Mouse (Mus musculus): ENCODE data around the gene Rsrc2. TPM values are rescaled to one million over a fixed set of nuclear protein-coding genes. Genes with fewer than 3 reads are reported as not detected.

The Rsrc2 gene
- total and polyA plus RNA-seq, 3 experiments: 56.9 to 82.9 TPM; not detected in 1

DNA sequence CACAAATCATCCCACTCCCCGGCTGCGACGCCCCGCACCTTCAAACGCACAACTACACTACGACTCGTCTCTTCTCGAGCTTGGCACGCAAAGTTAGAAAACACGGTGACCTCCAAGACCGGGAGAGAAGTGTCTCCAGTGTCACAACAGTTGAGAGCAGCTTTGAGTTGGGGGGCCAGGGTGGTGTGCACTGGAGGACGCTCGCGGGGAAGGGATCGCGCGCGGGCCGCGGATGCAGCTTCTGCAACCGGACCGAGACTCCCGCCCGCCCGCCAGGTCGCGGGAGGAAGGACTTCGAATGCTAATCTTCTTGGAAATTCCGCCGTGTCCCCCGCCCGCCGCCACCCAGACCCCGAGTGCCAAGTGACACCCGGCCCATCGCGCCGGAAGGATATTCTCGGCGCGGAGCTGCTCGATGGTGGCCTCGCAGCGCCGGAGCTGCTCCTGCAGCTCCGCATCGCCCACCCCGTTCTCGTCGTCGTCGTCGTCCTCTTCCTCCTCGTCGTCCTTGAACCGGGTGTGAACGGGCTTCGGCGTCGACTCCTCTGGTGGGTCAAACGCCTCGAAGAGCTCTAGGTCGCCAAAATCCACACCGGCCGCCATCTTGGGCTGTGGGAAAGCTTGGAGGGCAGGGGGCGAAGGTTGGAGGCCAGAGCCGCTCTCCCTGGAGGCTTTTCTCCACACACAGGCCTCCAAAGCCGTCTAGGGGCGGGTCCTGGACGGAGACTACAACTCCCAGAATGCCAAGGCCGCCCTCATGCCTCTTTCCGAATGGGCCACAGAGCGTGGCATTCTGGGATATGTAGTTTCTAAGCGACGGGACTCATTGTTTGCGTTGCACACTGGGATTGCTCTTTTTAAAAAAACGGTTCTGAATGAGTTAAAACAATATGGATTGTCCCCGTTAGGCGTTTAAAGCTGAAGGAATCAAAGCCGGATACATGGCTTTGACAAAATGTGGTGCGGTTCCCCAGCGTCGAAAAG is 28.6 kb downstream of the Rsrc2 start, which contains the start of gene Zcchc8 (continued):
- TF ChIP-seq CHD2 (IDR thresholded peaks at IDR 0.05; ENCODE audit: low read length): peak; percentile 60; the same call in 1 of the 2 replicates
- TF ChIP-seq E2F4 (IDR thresholded peaks at IDR 0.05; ENCODE audit: borderline replicate concordance, low read depth, low read length): no peak
- TF ChIP-seq POLR2A (IDR thresholded peaks at IDR 0.05; ENCODE audit: control insufficient read depth in 1 of 2, insufficient read depth in 1 of 2, low read depth in 1 of 2, low read length in 2 of 2, poor library complexity in 1 of 2): peak; percentile 80 to 85
- peak; percentile 60 for TF ChIP-seq TCF12 (IDR thresholded peaks at IDR 0.05; ENCODE audit: low read depth, low read length)

DNA sequence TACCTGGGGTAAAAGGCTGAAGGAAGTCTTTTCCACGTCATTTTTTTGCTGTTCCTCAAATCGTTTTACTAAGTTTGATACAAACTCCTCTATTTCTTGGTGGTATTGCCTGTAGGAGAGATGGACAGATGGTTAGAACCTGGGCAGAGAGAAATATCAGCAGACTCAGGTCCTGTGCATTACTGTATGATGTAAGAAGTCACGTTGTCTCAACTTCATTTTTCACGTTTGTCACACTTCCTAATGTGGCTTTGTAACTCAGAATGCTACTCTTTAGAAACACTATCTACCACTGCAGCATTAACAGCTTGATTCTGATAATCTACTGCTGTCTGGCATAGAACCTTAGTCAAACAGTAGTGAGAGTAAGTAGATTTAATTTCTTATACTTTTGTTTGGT is 34.6 kb downstream of the Rsrc2 start:
- H3K9ac ChIP-seq (ENCODE audit: control insufficient read depth, low read depth, low read length, poor library complexity, severe bottlenecking): no peak overlapping the region
- H3K27ac ChIP-seq (ENCODE audit: control insufficient read depth, low read depth, low read length): no peak overlapping the region
- H3K4me1 ChIP-seq (ENCODE audit: control insufficient read depth in 1 of 2, insufficient read depth in 2 of 2, low read length in 2 of 2): peaks cover 2 to 5% of the 10 kb centered on the region in 2 experiments; a peak in 3 of 4 replicates
- peaks cover 29% of the 10 kb centered on the region for H3K79me2 ChIP-seq (ENCODE audit: control insufficient read depth, insufficient read depth, low read length, poor library complexity)
- peaks cover 13 to 23% of the 10 kb centered on the region in 2 experiments for H3K36me3 ChIP-seq (ENCODE audit: control insufficient read depth in 1 of 2, insufficient read depth in 2 of 2, low read length in 2 of 2)
- H3K27me3 ChIP-seq (ENCODE audit: control insufficient read depth in 1 of 2, insufficient read depth in 2 of 2, low read length in 2 of 2): no peaks in the 10 kb centered on the region
- H3K9me3 ChIP-seq (replicated peaks; ENCODE audit: insufficient read depth, low read length): no peaks in the 10 kb centered on the region
- TF ChIP-seq MYB (IDR thresholded peaks at IDR 0.05; ENCODE audit: low read depth, low read length) (no peak), TCF12 (IDR thresholded peaks at IDR 0.05; ENCODE audit: low read depth, low read length) (peak; percentile 27; the same call in 1 of the 2 replicates), MXI1 (IDR thresholded peaks at IDR 0.05; ENCODE audit: low read depth, low read length) (peak; percentile 41; the same call in 1 of the 2 replicates), GATA1 (IDR thresholded peaks at IDR 0.05; ENCODE audit: low read depth, low read length) (0 out of 2 replicates have a peak, but pooled peaks have one; percentile 21), MAZ (IDR thresholded peaks at IDR 0.05; ENCODE audit: low read depth, low read length) (no peak), ETS1 (IDR thresholded peaks at IDR 0.05; ENCODE audit: low read depth, low read length) (0 out of 2 replicates have a peak, but pooled peaks have one; percentile 3), ZC3H11A (IDR thresholded peaks at IDR 0.05; ENCODE audit: low read depth, low read length) (no peak), EP300 (IDR thresholded peaks at IDR 0.05; ENCODE audit: low read depth in 1 of 2, low read length in 2 of 2) (peak in 1 of 2 experiments; percentile 29; a peak in 1 of 4 replicates), SMC3 (IDR thresholded peaks at IDR 0.05; ENCODE audit: low read depth, low read length) (no peak)
- no peak overlapping the region for H3K4me3 ChIP-seq (ENCODE audit: control insufficient read depth in 1 of 2, insufficient read depth in 1 of 2, low read depth in 2 of 2, low read length in 2 of 2)
- peak; percentile 32 for DNase-seq (ENCODE audit: low read depth, low spot score)

DNA sequence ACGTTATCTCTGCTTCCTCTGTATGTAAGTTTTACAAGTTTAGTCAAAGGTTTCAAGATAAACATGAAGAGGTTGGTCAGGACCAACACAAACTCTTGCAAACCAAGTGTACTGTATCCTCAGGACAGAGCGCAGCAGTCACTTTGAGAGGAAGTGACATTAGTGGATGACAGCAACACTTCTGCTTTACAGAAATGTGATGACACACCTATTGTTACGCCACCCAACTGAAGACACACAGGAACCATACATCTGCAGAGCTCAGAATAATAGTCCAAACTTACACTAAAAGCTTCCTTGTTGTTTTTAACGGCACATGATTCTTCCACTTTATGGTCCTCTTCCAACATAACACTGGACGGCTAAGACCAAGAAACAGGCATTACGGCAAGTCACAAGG is 35.4 kb downstream of the Rsrc2 start:
- H3K4me3 ChIP-seq (ENCODE audit: control insufficient read depth in 1 of 2, insufficient read depth in 1 of 2, low read depth in 2 of 2, low read length in 2 of 2): no peak overlapping the region
- no peak overlapping the region for H3K27ac ChIP-seq (ENCODE audit: control insufficient read depth, low read depth, low read length)
- 0 out of 2 replicates have a peak, but pooled peaks have one; percentile 11 for TF ChIP-seq ETS1 (IDR thresholded peaks at IDR 0.05; ENCODE audit: low read depth, low read length)
- no peak for TF ChIP-seq BHLHE40 (IDR thresholded peaks at IDR 0.05; ENCODE audit: borderline replicate concordance, low read depth, low read length)
- H3K9ac ChIP-seq (ENCODE audit: control insufficient read depth, low read depth, low read length, poor library complexity, severe bottlenecking): no peak overlapping the region
- peaks cover 8 to 25% of the 10 kb centered on the region in 2 experiments for H3K36me3 ChIP-seq (ENCODE audit: control insufficient read depth in 1 of 2, insufficient read depth in 2 of 2, low read length in 2 of 2)
- H3K27me3 ChIP-seq (ENCODE audit: control insufficient read depth in 1 of 2, insufficient read depth in 2 of 2, low read length in 2 of 2): no peaks in the 10 kb centered on the region
- peaks cover 22% of the 10 kb centered on the region for H3K79me2 ChIP-seq (ENCODE audit: control insufficient read depth, insufficient read depth, low read length, poor library complexity)
- H3K9me3 ChIP-seq (replicated peaks; ENCODE audit: insufficient read depth, low read length): no peaks in the 10 kb centered on the region
- H3K4me1 ChIP-seq (ENCODE audit: control insufficient read depth in 1 of 2, insufficient read depth in 2 of 2, low read length in 2 of 2): peaks cover 2 to 3% of the 10 kb centered on the region in 2 experiments; a peak in 3 of 4 replicates
- peak; percentile 48 for DNase-seq (ENCODE audit: low read depth, low spot score)
